Mouse (Mus musculus) layer of hippocampus, adult 2 months (tissue): ENCODE results near the gene Rab30. TPM values are rescaled to one million over a fixed set of nuclear protein-coding genes. Genes with fewer than 3 reads are reported as not detected.
"Not testable (repeated sequence)": the region's sequence is repeated elsewhere in the genome, so short reads cannot be mapped to it uniquely, and the experiment has no call there.

Experiments
- DNase-seq, 2 experiments: peaks; one replicate each; pipeline ENCODE4 v3.0.0; 2022; ENCODE audit warnings: low spot score in 2 of 2
- H3K27ac ChIP-seq: fragments of 200-600 bp; 2 replicates; pipeline ENCODE4 v1.8.1; 2022
- H3K4me3 ChIP-seq: fragments of 200-600 bp; 2 replicates; pipeline ENCODE4 v1.8.1; 2022; ENCODE audit warnings: mild to moderate bottlenecking
- CTCF ChIP-seq: fragments of 200-600 bp; conservative IDR thresholded peaks from 2 replicates; pipeline ENCODE4 v1.8.1; 2022; ENCODE audit warnings: antibody characterized with exemption, mild to moderate bottlenecking, moderate library complexity
- long read RNA-seq, 2 experiments: library from polyadenylated mRNA; stranded (forward); transcript quantifications; one replicate each; pipeline ENCODE4 v2.0.0; 2021; ENCODE audit warnings: borderline mapping rate in 2 of 2
- total RNA-seq, 2 experiments: library from RNA; stranded (reverse); gene quantifications; 2 replicates each; pipeline ENCODE4 v1.2.3; 2021

The Rab30 gene
- 10 to 100 TPM; 41.2 to 47.2 TPM for total RNA-seq
- long read RNA-seq, experiment 1, full-length matches to known transcripts = 5 of 11 reads
- long read RNA-seq, experiment 1, partial matches to known transcripts = 0 of 11 reads
- long read RNA-seq, experiment 1, other reads (novel, unspliced or antisense) = 6 of 11 reads
- long read RNA-seq, experiment 2, full-length matches to known transcripts = 6 of 12 reads
- long read RNA-seq, experiment 2, partial matches to known transcripts = 0 of 12 reads
- long read RNA-seq, experiment 2, other reads (novel, unspliced or antisense) = 6 of 12 reads

- Histone ChIP-seq H3K4me3 (peak within 1 kb of the TSS; percentile 68), H3K27ac (peak within 1 kb of the TSS; percentile 98)
- peak; percentile 56 for TF ChIP-seq CTCF
- peak; percentile 91 to 99 for DNase-seq
These were observed at the start of gene Rab30 for GRCm38 (mm10) chr7:92741152-92741860. Gene Rab30, plus strand, starts transcription at chr7:92741603.

GRCm38 (mm10) chr7:92696395-92696794, 45.0 kb upstream of the Rab30 start:
- Histone ChIP-seq H3K27ac (no peak overlapping the region), H3K4me3 (no peak overlapping the region)
- DNase-seq = no peak
- TF ChIP-seq CTCF = no peak

GRCm38 (mm10) chr7:92698770-92699169, 42.6 kb upstream of the Rab30 start:
- DNase-seq = no peak
- no peak overlapping the region for H3K4me3 ChIP-seq
- TF ChIP-seq CTCF = no peak
- no peak overlapping the region for H3K27ac ChIP-seq

GRCm38 (mm10) chr7:92703661-92704060, 37.7 kb upstream of the Rab30 start:
- Histone ChIP-seq H3K4me3 (no peak overlapping the region), H3K27ac (no peak overlapping the region)
- no peak for TF ChIP-seq CTCF
- no peak for DNase-seq

- H3K4me3 ChIP-seq = no peak overlapping the region
- no peak for TF ChIP-seq CTCF
- H3K27ac ChIP-seq = no peak overlapping the region
These were observed 35.9 kb upstream of the Rab30 start for GRCm38 (mm10) chr7:92705534-92705933.

GRCm38 (mm10) chr7:92706711-92707110, 34.7 kb upstream of the Rab30 start:
- no peak for DNase-seq
- no peak for TF ChIP-seq CTCF

More at GRCm38 (mm10) chr7:92705534-92705933, 35.9 kb upstream of the Rab30 start:
- DNase-seq = no peak

GRCm38 (mm10) chr7:92709573-92709972, 31.8 kb upstream of the Rab30 start:
- no peak for TF ChIP-seq CTCF
- Histone ChIP-seq H3K4me3 (no peak overlapping the region), H3K27ac (no peak overlapping the region)
- DNase-seq = no peak

More at GRCm38 (mm10) chr7:92706711-92707110, 34.7 kb upstream of the Rab30 start:
- Histone ChIP-seq H3K4me3 (no peak overlapping the region), H3K27ac (no peak overlapping the region)

- DNase-seq = no peak
- no peak for TF ChIP-seq CTCF
- Histone ChIP-seq H3K4me3 (no peak overlapping the region), H3K27ac (no peak overlapping the region)
These were observed 29.8 kb upstream of the Rab30 start for GRCm38 (mm10) chr7:92711593-92711992.

GRCm38 (mm10) chr7:92715055-92715454, 26.3 kb upstream of the Rab30 start:
- no peak overlapping the region for H3K4me3 ChIP-seq
- TF ChIP-seq CTCF = no peak
- no peak overlapping the region for H3K27ac ChIP-seq
- DNase-seq = no peak

GRCm38 (mm10) chr7:92720156-92720905, 21.1 kb upstream of the Rab30 start:
- TF ChIP-seq CTCF = no peak
- no peak for DNase-seq
- Histone ChIP-seq H3K4me3 (no peak overlapping the region), H3K27ac (no peak overlapping the region)

GRCm38 (mm10) chr7:92723750-92724149, 17.7 kb upstream of the Rab30 start:
- Histone ChIP-seq H3K27ac (no peak overlapping the region), H3K4me3 (no peak overlapping the region)
- no peak for TF ChIP-seq CTCF
- no peak for DNase-seq

GRCm38 (mm10) chr7:92724261-92724660, 17.1 kb upstream of the Rab30 start:
- no peak for DNase-seq
- no peak overlapping the region for H3K27ac ChIP-seq
- no peak overlapping the region for H3K4me3 ChIP-seq
- TF ChIP-seq CTCF = no peak

GRCm38 (mm10) chr7:92729583-92729982, 11.8 kb upstream of the Rab30 start:
- not testable (repeated sequence) for DNase-seq, H3K4me3 ChIP-seq, H3K27ac ChIP-seq
- peak; percentile 49 for TF ChIP-seq CTCF
